Mouse (Mus musculus) thymus, postnatal 4 days (tissue): ENCODE data around the gene Farp1.

Source experiments
- DNase-seq: peaks from one replicate; pipeline ENCODE4 v3.0.0; 2021

The Farp1 gene

DNA sequence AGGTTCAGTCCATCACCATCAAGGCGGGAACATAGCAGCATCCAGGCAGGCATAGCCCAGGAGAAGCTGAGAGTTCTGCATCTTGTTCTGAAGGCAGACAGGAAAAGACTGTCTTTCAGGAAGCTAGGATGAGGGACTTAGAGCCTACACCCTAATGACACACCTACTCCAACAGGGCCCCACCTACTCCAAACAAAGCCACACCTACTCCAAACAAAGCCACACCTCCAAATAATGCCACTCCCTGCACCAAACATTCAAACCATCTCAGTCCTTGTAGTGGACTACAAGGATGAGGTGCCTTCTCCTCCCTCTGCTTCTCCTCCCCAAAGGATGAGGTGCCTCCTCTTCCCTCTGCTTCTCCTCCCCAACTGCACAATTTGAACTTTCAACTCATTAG is 23.5 kb downstream of the Farp1 start:
- no peak for DNase-seq

DNA sequence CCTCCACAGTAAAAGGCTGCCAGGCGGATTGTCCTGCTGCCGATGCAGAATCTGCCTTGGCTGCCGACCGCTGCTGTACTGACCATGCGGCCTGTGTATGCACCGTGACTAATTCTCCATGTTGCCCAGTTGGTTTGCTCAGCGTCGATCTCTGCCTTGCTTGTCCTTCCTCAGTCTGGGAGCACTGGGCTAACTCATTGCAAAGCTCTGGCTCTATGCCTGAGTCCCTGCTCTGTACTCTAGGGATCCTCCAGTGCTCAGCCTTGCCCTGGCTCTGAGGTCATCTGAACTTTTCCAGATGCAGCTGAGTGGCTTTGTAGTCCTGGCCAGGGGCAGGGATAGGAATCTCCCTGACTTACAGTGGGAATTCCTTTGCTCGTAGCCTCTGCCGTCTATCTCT is 24.3 kb downstream of the Farp1 start:
- no peak for DNase-seq

DNA sequence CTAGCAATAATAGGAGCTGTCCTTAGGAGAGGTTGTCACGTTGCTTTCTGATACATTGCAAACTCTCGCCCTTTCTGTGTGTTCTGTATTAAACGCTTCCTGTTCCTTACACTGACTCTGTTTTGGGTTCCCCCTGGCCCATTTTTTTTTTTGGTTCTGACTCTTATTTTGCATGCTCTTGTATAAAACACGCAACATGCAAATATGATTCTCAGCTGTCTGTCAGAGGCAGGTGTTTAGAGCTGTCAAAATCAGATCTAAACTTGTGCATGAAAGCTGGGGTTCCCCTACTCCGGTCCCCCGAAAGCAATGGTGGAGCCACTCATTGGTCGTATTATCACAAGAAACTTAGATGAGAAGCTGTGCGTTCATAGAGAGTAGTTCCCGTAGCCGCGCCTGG is 25.5 kb downstream of the Farp1 start:
- no peak for DNase-seq

DNA sequence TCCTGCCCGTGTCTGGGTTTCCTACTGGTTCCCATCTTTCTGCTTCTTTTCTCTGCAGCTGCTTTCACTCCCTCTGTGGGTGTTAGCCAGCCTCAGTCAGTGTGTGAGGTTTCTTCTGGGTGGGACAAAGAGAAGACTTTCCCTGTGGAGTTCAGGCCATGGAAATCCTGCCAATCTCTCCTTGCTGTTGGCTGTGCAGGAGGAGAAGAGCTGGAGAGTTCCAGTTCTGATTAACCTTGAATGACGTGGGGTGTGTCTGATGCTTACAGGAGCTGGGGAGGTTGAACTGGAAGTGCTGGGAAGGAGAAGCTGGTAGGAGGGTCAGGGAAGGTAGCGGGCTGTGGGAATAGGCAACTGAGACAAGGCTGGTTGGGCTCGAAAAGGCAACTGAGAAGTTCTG is 26.7 kb downstream of the Farp1 start:
- DNase-seq, result no peak

DNA sequence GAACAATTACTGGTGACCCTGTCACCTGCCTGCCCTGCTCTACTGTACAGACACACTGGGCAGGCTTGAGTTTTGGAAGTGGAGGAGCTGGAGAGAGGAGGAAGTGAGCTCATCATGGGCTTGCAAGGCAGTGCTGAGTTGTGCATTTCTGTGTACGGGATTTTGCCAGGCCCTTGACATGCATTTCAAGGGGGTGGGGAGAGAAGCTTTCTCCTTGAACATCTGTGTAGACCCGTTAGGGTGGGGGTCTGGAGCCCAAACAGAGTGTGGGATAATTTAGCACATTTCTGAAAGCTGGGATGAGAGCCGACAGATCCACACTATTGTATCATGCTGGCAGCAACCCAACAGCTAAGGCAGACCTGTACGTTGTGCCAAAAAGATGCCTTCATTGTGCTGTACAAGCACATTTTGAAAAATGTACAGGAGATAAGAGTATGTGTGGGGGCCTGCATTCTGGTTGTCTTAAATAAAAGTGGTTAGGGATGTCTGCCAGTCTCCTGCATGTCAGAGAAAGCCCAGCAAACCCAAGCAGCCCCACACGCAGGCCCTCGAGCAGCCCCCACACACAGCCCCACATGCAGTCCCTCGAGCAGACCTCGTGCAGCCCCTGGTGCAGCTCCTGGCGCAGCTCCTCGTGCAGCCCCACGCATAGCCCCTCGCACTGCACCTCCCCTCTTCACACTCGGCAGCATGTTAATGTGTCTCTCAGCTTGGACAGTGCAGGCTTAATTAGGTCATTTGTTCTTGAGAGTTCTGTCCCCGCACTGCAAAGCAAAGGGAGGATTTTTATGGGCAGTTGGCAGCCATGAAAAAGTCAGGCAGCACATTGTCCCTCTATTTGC is 27.5 kb downstream of the Farp1 start:
- no peak for DNase-seq

- DNase-seq, result no peak
Observed at GRCm38 (mm10) chr14:121064726-121065125, 29.7 kb downstream of the Farp1 start.

GRCm38 (mm10) chr14:121073093-121073866 is 38.3 kb downstream of the Farp1 start:
- DNase-seq, result no peak

- no peak for DNase-seq
Observed at GRCm38 (mm10) chr14:121074197-121074734, 39.3 kb downstream of the Farp1 start.

GRCm38 (mm10) chr14:121080739-121081138 is 45.7 kb downstream of the Farp1 start:
- DNase-seq, result no peak

- no peak for DNase-seq
Observed at GRCm38 (mm10) chr14:121082341-121082740, 47.3 kb downstream of the Farp1 start.

DNA sequence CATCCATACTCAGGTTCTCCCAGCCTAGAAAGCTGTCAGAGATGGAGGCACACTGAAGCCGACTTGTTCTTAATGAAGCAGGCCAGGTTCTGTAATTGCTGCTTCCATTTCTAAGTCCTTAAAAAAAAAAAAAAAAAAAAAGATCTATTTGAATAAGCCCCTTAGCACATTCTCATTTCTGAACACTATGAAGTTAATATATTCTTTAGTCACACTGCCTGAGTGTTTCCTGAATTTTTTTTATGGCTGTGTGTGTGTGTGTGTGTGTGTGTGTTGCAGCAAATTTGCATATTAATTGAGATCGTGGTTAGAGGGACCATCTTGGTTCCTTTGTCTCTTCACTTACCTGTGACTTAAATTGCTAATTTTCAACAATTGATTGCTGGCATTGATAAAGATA is 47.8 kb downstream of the Farp1 start:
- DNase-seq, result no peak

GRCm38 (mm10) chr14:121083352-121083751 is 48.4 kb downstream of the Farp1 start:
- no peak for DNase-seq

- DNase-seq, result no peak
Observed at GRCm38 (mm10) chr14:121092517-121092916, 57.5 kb downstream of the Farp1 start.

GRCm38 (mm10) chr14:121093860-121094259 is 58.9 kb downstream of the Farp1 start:
- DNase-seq, result no peak

- DNase-seq, result no peak
Observed at GRCm38 (mm10) chr14:121097640-121098435, 62.8 kb downstream of the Farp1 start.

DNA sequence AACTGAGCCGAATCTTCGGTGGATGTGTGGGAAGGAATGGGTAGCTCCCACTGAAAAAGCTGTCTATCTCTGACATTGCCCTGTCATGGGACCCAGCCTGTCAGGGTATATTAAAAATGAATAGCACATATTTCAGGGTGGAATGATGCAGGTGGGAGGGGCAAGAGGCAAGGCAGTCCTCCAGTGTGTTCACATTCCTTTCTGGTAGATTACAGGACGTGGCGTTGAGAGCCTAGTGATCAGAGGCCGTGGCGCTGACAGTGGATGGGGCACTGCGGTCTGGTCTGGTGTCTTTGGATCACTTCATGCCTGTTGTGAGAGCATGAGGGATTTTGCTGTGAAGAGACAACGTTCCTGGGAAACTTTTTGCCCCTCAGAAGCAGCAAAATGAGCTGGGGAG is 64.1 kb downstream of the Farp1 start:
- no peak for DNase-seq

- no peak for DNase-seq
Observed at GRCm38 (mm10) chr14:121099876-121100275, 64.9 kb downstream of the Farp1 start.

GRCm38 (mm10) chr14:121100829-121101228 is 65.8 kb downstream of the Farp1 start:
- no peak for DNase-seq

GRCm38 (mm10) chr14:121101531-121101930 is 66.5 kb downstream of the Farp1 start:
- DNase-seq, result no peak

DNA sequence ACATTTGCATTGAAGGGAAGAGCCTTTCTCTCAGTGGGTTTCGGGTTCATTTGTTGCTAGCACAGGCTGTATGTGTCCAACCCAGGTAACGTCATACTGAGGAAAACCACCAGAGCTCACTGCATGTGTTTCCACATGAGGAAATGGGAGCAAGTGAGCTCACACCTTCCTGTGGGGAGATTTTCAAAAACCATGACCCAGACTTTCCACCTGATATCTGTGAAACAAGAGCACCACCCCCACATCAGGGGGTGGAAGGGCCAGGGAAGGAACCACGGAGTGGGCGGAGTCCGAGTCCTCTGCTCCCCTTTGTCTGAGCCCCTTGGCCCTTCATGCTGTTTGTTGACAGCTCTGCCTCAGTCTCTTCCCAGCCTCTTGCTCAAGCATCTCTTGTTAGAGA is 67.6 kb downstream of the Farp1 start:
- no peak for DNase-seq

DNA sequence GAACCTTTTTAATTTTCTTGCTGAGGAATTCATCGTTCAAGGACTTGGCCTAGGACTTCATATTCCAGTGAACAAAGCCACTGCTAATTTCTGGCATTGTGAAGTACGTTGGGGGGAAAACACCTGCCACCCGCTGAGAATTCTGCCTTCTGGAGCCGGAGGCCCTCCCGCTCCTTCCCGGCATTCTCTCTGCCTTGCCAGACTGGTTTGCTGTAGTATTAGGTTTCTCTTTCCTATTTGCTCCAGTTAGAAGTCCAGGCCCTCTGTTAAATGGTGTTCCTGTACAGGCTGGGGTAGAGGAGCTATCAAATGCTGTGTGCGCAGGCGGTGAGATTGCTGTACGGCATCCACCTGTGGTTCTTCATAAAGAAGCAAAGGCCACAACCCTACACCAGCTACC is 68.5 kb downstream of the Farp1 start:
- no peak for DNase-seq

- no peak for DNase-seq
Observed at GRCm38 (mm10) chr14:121104760-121105329, 69.8 kb downstream of the Farp1 start.

DNA sequence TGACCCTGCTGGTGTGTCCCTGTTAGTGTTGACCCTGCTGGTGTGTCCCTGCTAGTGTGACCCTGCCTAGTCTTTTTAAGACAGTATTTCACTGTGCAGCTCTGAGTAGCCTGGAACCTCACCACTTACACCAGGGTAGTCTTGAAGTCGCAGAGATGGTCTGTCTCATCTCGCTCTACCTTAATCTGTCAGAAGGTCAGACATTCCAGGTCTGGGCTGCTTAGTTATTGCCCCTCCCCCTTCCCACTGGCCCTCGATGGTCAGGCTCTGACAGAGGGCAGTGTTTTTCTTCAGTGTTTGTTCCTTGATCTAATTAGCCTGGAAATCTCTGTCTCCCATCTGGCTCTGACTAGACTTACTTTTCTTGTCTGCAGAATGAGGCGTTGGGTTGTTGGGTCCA is 71.9 kb downstream of the Farp1 start:
- no peak for DNase-seq
